Mouse (Mus musculus) cerebellum, adult 18-20 months (tissue): ENCODE measurements around the gene Xpnpep1.

Source experiments
- DNase-seq, 2 experiments: peaks; one replicate each; pipeline ENCODE4 v3.0.0; 2021

Gene Xpnpep1

DNA sequence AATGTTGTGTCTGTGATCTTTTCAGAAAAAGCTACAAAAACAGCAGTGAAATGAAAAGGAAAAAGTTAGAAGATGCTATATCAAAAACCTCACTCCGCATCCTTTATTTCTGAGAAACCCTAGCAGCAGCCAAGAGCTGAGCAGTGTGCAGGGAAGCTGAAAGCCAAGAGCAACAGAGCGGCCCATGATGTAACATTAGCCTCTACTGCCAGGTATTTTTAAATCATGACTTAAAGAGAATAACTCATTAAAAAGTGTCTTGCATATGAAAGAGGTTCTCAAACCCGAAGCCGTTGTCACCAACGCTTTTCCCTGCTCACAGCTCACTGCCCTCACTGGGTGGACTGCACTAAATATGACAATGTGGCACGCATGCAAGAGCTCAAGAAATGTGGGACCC lies 9.7 kb downstream of the Xpnpep1 start:
- DNase-seq, result no peak

DNA sequence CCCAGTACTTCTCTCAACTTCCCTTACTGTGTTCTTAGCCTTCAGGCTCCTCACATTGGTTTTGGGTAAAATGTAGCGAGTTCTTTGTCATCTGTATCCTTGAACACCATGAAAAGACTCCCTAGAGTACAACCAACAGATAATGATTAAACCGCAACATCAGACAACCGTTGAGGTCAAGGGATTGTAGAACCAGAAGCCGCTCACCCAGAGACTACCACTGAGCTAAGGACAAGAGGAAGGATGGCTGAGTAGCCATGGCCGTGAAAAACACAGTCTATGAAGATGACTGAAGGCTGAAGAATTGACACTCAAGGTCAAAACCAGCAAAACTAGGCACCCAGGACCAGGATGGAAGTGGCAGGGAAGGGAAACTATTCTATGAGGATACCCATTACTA lies 10.3 kb downstream of the Xpnpep1 start:
- DNase-seq, result no peak

DNA sequence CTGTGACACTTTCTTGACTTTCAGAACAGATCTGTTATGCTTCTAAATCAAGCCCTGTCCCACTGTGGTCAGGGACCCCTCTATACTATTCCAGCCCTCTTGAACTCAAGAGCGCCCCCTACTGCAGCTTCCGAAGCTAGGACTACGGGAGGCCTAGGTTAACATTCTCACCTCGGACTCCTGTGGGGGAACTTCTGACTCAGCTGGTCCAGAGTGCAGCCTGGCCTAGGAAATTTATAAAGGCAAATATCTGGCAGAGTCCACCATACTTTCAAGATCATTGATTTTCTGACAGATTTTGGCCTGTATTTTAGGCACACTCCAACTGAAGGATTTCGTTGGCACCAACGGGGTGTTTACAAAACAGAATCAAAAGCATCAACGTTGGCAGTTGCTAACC lies 11.0 kb downstream of the Xpnpep1 start:
- DNase-seq, result no peak

DNA sequence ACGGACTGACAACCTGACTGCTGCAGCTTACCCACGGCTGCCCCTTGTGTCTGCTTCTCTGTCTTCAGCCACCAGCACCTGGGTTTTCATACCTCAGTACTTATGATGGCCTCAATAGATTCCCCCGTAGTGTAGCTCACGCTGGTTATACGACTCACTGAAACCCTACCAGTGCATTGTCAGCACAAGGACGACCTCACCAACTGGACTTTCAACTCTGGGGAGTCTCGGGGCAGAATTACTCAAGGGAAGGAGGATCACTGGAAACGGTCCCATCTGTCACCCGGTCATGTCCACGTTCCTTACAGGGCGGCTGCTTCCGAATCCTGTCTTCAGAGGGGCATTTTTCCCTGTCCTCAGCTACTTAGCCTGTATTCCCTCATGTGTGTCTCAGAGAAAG lies 11.8 kb downstream of the Xpnpep1 start:
- DNase-seq, result no peak

DNA sequence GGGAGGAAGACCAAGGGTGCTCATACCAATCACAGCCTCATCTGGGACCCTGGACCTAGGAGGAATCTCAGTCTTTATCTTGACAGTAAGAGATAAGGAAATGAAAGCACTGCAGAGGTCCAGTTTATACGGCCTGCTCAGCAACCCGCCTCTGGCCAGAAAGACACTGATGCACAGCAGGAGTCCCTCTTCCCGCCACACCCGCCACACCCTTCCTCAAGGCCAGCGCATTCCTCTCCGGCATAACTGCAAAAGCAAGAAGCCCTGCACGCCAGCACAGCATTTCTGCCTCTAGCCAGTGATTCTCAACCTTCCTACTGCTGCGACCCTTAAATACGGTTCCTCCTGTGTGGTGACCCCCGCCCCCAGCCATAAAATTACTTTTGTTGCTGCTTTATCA lies 16.8 kb downstream of the Xpnpep1 start:
- DNase-seq, result no peak

DNA sequence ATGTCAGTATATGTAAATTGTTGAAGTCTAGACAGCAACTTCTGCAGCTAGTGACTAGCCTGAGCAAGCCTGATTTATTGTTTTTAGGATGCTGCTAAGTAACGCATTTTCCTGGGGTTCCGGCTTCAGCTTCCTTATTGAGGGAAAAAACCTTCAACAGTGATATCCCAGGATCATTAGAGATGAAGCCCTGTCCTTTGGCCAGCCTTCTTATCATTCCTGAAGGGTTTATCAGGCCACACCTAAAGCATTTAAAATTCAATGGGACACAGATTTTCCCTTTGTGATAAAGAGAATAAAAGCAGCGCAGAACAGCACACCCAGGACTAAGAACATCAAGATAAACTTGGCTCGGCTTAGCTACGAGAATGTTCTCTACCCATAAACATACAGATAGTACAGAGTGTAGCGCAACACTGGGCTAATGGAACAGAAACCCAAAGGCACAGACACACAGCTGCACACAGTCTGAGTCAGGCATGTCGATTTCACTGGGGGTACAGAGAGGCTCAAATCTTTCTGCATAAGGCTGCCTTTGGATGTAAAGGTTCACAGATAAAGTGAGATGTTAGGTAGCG lies 17.9 kb downstream of the Xpnpep1 start:
- DNase-seq, result no peak

DNA sequence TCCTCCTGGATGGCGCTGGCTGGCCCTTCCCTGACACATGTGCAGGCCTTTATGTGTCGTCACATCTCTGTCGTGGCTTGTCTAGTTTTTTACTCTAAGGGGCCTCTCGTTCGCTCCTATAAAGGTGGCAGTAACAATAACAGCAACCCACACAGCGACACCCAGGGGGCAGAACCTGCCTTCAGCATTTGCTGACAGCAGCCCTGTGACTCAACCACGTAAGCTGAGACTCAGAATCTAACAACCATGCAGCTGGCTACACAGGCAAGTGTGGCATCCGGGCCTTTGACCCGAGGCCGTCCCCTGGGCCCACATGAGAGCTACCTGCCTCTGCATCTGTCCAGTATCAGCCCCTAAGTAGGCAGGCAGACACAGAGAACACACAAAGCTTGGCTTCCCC lies 18.5 kb downstream of the Xpnpep1 start:
- no peak for DNase-seq

DNA sequence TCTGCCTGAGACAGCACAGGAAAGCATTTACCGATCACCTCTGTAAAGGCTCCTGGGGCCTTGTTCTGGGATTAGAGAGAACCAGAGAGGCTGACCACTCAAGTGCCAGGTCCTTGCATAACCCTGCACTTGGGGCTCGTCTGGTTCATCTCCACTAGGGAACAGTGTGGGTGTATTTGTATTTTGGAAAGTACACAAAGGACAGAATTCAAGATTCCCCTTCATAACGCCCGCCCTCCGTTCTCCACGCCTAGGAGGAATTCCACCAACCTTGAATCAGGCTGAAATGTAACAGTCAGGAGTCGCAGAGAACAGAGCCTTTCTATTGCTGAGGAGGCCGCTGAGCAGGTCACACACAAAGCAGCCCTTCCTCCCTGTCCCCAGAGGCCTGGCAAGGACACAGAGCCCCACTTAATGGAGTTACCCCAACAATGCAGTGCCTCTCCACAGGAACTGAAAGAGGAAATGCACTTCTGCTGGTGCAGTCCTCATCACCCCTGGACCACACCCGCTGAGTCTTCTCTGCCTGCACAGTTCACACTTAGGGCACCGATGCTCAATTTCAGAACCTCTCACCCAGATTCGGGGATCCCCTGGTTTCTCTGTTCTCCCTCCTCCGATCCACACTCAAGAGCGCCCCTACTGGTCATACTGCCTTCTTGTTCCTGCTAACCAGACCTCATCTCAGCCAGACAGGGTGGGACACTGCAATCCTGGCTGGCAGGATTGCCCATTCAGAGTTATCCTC lies 20.1 kb downstream of the Xpnpep1 start:
- DNase-seq, result peak; percentile 68 to 73

DNA sequence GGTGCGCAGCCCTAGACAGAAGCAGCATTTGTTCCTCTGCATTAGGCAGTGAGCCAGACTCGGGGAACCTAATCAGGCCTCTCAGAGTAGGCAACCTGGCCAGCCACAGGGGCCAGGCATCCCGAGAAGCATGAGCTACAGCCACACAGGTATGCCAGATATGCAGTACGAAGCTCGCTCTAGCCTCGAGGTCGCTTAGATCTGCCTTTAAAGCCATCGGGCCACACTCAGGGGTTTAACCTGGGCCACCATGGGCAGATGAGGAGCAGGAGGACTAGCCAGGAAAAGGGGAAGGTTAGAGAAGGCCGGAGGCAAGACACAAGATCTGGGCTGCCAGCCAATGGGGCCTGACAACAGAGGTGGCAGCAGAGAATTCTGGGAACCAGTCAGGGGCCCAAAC lies 22.1 kb downstream of the Xpnpep1 start:
- DNase-seq, result peak; percentile 66 to 79

DNA sequence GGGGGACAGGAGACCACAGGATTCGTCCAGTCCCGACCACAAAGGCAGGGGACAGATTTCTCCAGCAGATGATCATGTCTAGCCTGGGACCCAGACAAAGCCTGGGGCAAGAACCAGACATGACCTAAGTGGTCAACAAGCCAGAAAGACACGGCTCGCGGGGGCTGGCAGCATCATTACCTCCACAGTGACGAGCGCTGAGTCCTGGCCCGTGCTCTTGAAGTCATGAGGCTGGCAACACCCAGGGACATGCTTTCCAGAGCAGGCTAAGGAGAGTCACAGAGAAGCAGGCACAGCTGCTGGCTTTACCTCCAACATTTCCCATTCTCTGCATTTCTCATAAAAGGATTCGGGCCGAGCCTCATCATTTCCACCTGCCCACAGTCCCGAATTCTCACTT lies 22.8 kb downstream of the Xpnpep1 start:
- DNase-seq, result no peak

DNA sequence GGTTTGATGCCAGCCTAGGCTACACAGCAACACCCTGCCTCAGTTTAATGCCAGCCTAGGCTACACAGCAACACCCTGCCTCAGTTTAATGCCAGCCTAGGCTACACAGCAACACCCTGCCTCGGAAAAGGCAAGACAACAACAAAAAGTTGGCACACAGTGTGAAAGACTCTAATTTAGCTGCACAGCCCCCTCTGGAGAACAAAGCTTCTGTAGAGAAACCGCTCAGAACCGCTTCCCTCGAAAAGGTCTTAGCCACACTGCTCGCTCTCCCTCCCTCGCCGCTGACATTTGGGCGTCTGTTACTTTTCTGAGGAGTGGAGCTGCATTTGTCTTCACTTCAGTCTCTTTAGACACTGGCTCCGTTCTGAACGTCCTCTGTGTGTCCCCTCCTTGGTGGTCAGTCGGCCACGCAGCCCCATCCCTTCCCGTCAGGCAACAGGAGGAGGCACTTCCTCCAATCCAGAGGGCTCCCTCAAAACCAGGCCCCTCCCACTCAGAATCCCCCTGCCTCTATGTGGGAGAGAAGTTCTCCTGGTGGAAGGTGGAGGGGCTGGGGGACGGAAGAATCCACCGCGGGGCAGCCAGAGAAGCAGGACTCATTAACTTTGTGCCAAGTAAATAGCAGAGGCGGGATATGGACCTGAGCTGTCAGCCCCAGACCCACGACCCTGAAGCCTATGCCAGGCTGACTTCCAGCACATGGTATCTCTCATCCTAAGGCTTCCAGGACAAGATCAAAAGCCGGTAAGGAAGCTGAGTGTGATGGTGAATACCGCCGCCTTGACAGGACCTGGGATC lies 24.9 kb downstream of the Xpnpep1 start:
- no peak for DNase-seq

DNA sequence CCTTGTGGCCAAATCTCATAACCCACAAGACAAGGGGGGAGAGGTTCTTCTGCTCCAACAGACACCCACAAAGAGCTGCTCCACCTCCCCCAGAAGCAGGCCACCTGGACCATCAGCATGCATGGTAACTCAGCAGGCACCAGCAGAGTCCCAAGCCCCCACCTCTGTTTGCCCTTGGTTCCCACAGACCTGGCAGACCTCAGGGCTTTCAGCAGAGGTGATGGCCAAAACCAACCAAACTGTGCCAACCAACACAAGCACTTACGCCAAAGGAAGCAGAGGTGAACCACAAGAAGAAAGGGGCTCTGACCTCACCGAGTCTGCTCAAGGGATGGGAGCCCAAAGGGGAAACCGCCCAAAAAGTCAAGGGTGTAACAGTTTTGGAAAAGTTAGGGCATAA lies 26.3 kb downstream of the Xpnpep1 start:
- no peak for DNase-seq

DNA sequence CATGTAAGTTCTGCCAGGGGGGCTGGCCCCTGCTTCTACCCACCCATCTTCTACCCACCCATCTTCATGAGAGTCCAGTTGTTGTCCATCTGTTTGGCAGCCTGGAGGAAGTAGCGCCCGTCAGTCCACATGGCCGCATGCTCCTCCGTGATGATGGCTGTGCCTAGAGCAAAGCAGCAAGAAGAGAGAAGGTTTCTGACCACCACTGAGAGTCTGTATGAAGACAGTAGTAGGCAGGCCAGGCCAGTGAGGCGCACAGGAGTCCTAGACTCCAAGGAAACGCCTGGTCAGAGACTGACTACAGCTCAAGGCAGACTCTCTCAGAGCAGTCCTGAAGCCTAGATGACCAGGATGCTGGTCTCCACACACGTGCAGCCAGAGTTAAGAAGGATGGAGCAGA lies 26.7 kb downstream of the Xpnpep1 start:
- no peak for DNase-seq

DNA sequence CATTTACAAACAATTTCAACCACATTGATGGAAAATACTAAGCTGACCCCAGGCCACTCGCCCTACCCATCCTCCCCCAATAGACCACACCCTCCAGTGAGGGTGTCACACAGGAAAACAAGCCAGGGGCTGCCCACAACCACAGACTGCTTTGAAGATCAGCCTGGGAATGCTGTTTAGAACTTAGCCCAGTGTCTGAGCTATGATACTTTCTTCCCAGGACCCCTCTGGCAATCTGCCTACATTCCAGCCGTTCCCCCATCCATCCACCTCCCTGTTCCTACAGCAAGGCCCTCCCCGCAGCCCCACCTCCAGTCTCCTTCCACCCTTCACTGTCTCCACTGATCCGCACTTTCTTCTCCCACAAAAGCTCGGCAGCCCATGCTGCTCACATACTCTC lies 29.1 kb downstream of the Xpnpep1 start:
- DNase-seq, result peak in 1 of 2 experiments; percentile 14

DNA sequence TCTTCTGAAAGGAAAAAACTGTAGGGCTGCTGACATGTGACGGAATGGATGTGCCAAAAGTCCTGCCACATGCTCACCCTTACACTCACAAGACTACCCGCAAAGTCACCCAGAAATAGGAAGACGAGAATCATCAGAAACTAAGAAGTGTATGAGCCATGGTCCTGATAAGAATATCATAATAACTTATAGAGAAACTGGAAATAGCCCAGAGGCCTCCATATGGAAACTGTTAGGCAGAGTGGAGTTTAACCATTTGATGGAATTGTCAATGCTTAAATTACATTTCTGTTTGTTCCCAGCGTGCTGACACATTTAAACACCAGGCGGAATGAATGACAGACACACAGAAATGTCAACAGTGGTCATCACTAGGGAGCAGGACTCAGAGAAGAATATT lies 31.1 kb downstream of the Xpnpep1 start:
- DNase-seq, result no peak

DNA sequence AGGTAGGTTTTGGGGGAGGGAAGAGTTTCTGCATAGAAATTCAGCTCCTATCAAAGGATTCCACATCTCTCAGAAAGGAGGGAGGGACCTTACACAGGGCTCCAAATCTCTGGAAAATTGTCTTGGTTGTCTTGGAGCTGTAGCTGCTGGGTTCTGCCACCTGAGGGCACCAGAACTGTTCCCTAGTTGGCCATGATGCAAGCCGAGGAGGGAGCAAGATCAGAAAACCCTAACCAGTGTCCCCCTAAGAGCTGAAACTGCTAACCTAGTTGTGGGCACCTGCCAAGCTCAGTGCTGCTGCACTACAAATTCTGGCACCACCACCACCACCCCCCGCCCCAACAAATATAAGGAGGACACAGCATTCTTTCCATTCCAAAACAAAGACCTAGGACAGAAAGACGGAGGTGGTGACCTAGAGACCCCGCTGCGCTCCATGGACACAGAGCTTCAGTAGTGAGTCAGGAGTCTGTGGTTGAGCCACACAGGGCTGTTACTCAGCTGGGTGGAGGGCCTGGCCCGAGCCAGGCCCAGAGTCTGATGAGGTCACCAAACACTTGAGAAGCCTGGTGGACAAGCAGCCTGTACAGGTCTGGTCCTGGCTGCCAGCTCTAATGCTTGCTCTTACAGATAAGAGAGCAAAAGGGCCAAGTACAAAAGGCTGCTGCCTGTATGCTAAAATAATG lies 31.9 kb downstream of the Xpnpep1 start:
- peak; percentile 78 to 81 for DNase-seq

DNA sequence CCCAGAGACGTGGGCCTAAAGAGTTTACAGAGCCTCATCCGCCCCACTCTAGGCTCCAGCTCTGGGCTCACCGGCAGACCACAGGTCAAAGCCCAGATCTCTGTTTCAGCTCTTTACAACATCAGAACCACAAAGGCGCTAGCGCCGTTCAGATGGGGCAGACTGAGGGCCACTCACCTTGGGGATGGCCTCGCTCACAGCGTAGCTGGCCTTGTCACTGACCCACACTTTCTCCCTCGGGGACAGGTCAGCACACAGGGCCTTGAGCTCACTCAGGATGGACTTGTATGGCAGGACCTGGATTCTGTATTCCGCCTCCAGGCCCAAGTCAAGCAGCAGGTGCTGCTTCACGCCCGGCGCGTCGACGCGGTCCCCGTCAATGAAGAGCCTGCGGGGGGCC lies 34.0 kb downstream of the Xpnpep1 start:
- no peak for DNase-seq

DNA sequence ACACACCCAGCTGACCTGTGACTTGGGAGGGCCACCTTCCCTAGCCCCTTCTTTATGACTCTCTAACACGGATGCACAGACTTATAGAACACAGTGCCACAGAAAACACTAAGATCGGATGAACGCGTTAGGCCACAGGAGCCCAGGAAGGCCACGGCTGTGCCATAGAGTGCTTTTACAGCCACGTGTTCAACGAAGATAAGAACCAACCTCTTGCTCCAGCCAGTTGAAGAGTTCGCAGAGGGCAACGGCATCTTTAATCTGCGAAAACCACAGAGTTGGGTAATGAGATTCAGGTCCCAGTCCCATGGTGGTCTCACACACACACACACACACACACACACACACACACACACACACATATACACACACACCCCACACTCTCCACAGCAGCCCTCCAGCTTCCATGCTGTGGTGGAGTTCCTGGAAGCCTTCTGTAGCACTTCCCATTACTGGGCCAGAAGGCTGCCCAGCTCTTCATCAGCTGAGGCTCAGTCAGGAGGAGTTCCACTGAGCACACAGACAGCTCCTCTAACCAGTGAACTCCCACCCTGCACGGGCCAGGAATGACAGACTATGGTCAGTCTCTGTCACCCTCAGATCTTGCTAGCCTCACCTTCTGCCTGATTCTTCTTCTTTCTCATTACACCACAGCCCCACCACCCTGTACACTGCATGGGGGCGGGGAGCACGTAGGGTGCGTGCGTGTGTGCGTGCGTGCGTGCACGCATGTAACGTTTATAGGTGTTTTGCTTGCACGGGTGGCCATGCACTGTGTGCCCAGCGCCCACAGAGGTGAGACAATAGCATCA lies 36.3 kb downstream of the Xpnpep1 start:
- no peak for DNase-seq

DNA sequence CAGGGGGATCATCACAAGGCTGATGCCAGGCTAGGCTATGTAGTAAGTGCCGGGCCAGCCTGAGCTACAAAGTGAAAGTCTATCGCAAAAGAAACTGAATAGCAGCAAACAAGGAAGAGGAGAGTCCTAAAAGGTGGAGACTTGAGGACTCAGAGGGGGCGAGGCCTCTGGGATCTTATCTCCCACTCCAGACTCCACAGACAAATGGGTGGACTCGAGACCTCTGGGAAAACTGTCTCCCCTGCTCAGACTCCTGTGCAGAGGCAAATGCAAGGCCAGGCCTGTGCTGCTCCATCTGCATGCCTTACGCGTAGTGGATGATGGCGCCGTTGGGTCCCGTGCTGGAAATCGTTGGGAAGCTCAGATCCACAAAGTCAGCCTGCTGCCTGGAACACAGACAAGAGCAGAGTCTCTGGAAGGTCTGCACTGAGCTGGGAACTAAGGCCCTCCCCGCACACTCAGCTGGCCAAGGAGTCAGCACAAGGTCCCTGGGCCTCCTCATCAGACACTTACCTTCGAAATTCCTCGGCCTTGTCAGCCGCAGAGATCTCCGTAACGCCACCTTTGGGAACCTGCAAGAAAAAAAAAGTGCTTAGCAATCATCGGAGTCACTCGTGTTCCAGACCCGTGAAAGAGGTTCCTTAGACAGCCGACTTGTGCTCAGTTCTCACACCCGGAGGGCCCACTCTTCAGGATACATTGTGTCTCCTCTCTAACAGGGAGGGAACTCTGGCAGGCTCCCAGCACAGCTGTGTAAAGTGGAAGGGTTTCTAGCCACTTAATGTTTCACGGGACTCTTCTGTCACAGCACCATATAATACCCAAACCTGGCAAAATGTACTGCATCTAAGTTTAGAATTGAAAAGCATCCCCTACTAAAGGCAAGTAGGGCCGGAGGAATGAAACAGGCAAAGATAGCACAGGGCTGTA lies 37.6 kb downstream of the Xpnpep1 start:
- DNase-seq, result no peak

DNA sequence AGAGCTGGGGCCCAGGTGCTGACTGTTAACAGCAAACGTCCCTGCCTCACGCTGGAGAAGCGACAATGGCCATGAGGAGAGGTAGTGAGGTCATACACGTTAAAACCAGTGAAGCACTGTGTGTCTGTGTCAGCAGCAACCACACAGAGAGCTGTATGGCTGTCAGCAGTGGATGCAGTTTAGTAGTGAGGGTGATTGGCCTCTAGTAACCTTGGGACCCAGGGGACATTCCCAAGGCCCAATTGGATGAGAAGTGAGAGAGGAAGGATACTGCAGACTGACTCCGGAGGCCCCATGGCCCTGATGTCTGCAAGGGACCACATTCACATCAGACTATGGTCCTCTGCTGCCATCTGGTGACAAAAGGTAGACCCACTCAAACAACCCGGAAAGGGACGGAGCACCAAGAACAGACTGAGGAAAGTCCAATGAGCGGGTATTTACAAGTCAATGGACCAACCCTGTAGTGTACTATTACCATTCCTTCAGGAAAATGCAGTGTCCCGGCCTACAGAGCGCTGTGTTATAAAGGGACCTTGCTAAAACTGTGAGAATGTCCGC lies 47.1 kb downstream of the Xpnpep1 start:
- DNase-seq, result peak in 1 of 2 experiments; percentile 27

DNA sequence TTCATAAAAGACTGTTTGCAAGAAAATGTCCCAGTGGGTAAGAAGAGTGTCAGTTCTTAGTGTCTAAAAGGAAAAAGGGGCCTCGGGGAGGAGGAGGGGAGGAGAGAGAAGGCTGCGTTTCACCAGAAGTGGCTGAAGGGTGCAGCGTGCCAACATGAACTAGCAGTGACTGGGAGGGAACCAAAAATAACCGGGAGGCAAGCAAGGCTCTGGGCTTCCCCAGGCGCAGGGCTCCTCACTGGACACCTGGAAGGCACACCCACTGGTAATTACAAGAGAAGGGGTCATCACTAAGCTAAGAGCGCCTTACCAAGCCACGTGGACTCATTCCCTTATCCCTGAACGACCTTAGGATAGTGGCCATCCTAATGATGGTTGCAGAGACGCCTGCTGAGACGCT lies 48.1 kb downstream of the Xpnpep1 start:
- DNase-seq, result no peak
